Mouse (Mus musculus): ENCODE measurements at regions not wholly inside any gene's neighbourhood (a gene's known extent, or its start where the extent isn't known, plus 50 kb on each side); places are given as distances from the start of the nearest gene placed in this dataset.

- TF ChIP-seq CTCF (IDR thresholded peaks at IDR 0.05; ENCODE audit: control insufficient read depth, insufficient read depth, insufficient read length) (no peak), USF1 (IDR thresholded peaks at IDR 0.05; ENCODE audit: low read depth) (no peak), MAX (IDR thresholded peaks at IDR 0.05) (no peak), MYOG (IDR thresholded peaks at IDR 0.05; ENCODE audit: control insufficient read depth, extremely low read depth, insufficient read length) (no peak)
These were observed 372.1 kb upstream of the Fam92a start for GRCm38 (mm10) chr4:12543906-12544305.
